Mouse (Mus musculus) E14TG2a.4 (cell line): ENCODE data around the gene Pisd.

ENCODE experiments used
- CTCF ChIP-seq: conservative IDR thresholded peaks from 2 replicates; pipeline ENCODE4 v1.5.1; 2014; ENCODE audit warnings: low read length
- NANOG ChIP-seq: IDR thresholded peaks from 2 replicates; pipeline ENCODE4 v1.6.1; 2014; ENCODE audit warnings: borderline replicate concordance, low read length, mixed read lengths
- POU5F1 ChIP-seq: IDR thresholded peaks from 2 replicates; pipeline ENCODE4 v1.6.1; 2014; ENCODE audit warnings: low read length, borderline replicate concordance

GRCm38 (mm10) chr5:32697208-32697867 lies 88.1 kb downstream of the Pisd start:
- no peak for TF ChIP-seq CTCF
- TF ChIP-seq NANOG: no peak
- no peak for TF ChIP-seq POU5F1
